Mouse (Mus musculus) hindbrain, embryonic 12.5 days (tissue): Measurements from ENCODE around the gene Sdk1. TPM values are rescaled to one million over a fixed set of nuclear protein-coding genes. Genes with fewer than 3 reads are reported as not detected.

Source experiments
- ATAC-seq: fragments of 200-750 bp; cut with Nextera tagmentation; 2 replicates; pipeline ENCODE4 v1.8.0; 2017; ENCODE audit warnings: moderate TSS enrichment; ENCODE audit not compliant: low FRiP score
- H3K27ac ChIP-seq: fragments of 300-500 bp; sonication (generic); 2 replicates; pipeline ENCODE4 v1.5.1; 2016; ENCODE audit warnings: mild to moderate bottlenecking
- H3K27me3 ChIP-seq: fragments of 300-500 bp; sonication (generic); 2 replicates; pipeline ENCODE4 v1.6.1; 2016; ENCODE audit warnings: mild to moderate bottlenecking
- H3K36me3 ChIP-seq: fragments of 300-500 bp; sonication (generic); 2 replicates; pipeline ENCODE4 v1.6.1; 2016; ENCODE audit warnings: mild to moderate bottlenecking
- H3K4me1 ChIP-seq: fragments of 300-500 bp; sonication (generic); 2 replicates; pipeline ENCODE4 v1.6.1; 2016
- H3K4me2 ChIP-seq: fragments of 300-500 bp; sonication (generic); replicated peaks from 2 replicates; pipeline ENCODE4 v1.6.1; 2016; ENCODE audit warnings: mild to moderate bottlenecking
- H3K4me3 ChIP-seq: fragments of 300-500 bp; sonication (generic); 2 replicates; pipeline ENCODE4 v1.5.1; 2016; ENCODE audit warnings: mild to moderate bottlenecking
- H3K9ac ChIP-seq: fragments of 300-500 bp; sonication (generic); 2 replicates; pipeline ENCODE4 v1.6.1; 2016; ENCODE audit warnings: mild to moderate bottlenecking, moderate library complexity
- H3K9me3 ChIP-seq: fragments of 300-500 bp; sonication (generic); replicated peaks from 2 replicates; pipeline ENCODE4 v1.6.1; 2016; ENCODE audit warnings: mild to moderate bottlenecking
- whole genome bisulfite sequencing: fragments of 180-500 bp; shearing (Covaris S2); methylation state at CpG from one replicate; pipeline ENCODE4 v1.1.7; 2016; 5-methylcytosine and 5-hydroxymethylcytosine counted together
- polyA plus RNA-seq: library from polyadenylated mRNA; unstranded; fragments of >200 nt; fragmentation: Nextera tagmentation; extraction: Ambion mirVana; gene quantifications from 2 replicates; pipeline ENCODE4 v1.2.1, GENCODE M21; 2016

Gene Sdk1
- polyA plus RNA-seq, 1 experiment from 2014 or later = 3.5 TPM

DNA sequence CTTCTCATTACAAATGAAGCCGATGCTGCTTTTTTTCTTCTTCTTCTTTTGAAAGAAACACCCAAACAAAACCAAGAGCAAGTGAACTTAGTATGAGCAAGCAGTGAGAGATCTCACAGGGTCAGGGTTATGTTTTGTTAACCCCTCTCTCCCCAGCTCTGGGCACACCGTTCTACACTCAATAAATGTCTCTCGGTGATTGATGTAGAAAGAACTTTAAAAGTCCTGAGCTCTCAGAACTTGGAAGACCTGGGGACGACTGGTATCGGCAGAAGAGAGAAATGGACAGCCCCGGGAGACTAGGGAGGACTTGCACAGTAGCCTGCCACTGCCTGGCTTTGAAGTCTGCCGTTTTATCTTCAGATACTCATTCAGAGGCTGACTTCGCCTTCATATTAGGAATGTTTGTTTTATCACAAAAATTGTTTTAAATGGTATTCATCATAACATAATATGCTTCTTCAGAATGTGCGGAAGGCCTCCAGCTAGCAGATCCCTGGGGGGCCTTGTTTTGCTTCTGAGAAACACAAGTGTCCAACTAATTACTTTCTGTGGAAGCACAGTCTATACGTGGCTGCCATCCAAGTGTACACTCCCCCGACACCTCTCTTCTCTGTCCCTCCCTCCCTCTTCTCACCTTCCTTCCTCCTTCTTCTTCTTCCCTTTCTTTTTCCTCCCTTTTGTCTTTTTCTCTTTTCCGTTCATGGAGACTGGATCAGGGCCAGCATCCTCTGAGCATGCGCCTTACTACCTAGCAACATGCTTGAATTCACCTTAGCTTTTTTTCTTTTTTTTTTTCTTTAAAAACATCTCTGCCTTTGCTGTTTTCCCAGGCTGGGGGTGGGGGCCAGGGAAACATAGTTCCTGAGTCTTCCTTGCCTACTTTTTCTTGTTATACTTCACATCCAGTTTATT is 283.8 kb downstream of the Sdk1 start:
- 0 out of 2 replicates have a peak, but pooled peaks cover 5% of the 10 kb centered on the region for H3K4me1 ChIP-seq
- no peak for ATAC-seq
- H3K4me3 ChIP-seq = no peak overlapping the region
- no peaks in the 10 kb centered on the region for H3K36me3 ChIP-seq
- no peak overlapping the region for H3K9ac ChIP-seq
- H3K4me2 ChIP-seq = no peak overlapping the region
- no peaks in the 10 kb centered on the region for H3K9me3 ChIP-seq
- H3K27me3 ChIP-seq = no peaks in the 10 kb centered on the region
- no peak overlapping the region for H3K27ac ChIP-seq
- 40% methylated on average over 13 of the region's 13 CpGs for WGBS

DNA sequence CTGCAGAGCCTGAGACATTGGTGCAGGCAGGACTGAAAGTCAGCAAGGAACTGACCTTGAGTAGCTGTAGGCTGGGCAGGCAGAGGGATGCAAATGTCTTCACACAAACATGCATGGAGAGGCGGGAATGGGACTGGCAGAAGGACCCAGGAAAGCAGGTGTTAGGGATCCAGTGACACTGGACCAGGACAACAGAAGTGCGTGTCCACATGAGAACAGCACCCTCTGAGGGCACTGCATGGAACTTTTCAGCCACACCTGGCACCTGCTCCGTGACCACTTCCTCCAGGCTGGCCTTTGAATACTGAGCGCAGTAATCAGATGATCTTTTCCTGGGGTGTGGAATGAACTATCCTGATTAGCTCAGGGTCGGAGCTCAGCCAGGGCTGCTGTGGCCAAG is 298.9 kb downstream of the Sdk1 start:
- Histone ChIP-seq H3K4me1 (peaks cover 19% of the 10 kb centered on the region; the same call in 1 of the 2 replicates), H3K4me3 (no peak overlapping the region), H3K9me3 (no peaks in the 10 kb centered on the region), H3K27me3 (no peaks in the 10 kb centered on the region), H3K36me3 (no peaks in the 10 kb centered on the region), H3K9ac (no peak overlapping the region), H3K4me2 (no peak overlapping the region), H3K27ac (no peak overlapping the region)
- 60% methylated on average over 5 of the region's 5 CpGs for WGBS
- no peak for ATAC-seq

DNA sequence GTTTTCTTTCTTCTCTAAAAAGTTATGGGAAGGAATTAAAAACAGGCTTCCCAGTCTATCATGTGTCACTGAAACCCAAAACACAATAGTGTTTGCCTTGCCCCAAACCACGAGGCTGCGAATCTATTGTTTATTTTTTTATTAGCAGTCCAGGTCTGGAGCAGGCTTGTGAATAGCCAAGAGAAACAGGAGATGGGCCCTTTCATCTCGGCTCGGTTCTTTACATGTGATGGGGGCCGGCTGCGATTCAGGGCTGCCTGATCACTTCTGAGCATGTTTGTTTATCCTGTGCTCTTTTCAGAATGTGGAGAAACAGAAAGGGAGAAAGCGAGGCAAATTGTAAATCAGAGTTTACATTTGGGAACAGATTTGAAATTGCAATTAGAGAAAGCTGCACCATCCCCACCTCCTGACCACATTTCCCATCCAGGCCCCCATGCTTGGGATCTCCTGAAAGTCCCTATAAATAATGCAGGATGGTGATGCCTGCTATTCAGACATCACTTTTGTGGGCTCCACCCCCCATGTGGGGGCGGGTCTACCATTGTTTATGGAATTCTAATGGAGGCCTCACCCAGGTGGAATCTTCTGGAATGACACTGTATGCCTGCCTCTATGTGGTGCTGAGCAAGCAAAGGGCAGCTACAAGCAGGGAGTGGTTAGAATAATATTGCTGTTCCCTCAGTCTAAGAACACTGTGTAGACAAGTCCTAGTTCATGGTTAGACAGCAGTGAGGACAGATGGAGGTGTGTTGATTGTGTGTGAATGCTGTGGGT is 301.8 kb downstream of the Sdk1 start:
- no peaks in the 10 kb centered on the region for H3K36me3 ChIP-seq
- H3K4me2 ChIP-seq = no peak overlapping the region
- H3K4me3 ChIP-seq = no peak overlapping the region
- WGBS = 23% methylated on average over 8 of the region's 8 CpGs
- no peak overlapping the region for H3K9ac ChIP-seq
- ATAC-seq = no peak
- H3K9me3 ChIP-seq = no peaks in the 10 kb centered on the region
- H3K4me1 ChIP-seq = peaks cover 21% of the 10 kb centered on the region
- no peak overlapping the region for H3K27ac ChIP-seq
- no peaks in the 10 kb centered on the region for H3K27me3 ChIP-seq

DNA sequence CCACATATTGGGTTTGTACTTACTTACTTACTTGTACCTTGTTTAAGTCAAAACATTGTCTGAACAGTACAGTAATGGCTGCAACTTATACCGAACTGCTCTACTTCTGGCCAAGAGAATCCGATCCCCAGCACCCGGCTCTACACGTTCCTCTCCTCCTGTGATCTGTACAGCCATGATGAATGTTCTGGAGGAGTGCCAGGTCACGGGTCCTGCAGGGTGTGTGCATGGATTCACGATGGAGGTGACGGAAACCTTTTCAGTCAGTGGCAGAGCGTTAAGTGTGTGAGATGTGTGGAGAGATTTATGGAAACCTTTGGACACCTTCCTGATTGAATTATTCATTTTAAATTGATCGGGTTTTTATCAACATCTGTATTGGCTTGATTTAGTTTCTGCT is 312.2 kb downstream of the Sdk1 start:
- H3K36me3 ChIP-seq = no peaks in the 10 kb centered on the region
- H3K9ac ChIP-seq = no peak overlapping the region
- peaks cover 7% of the 10 kb centered on the region; the same call in 1 of the 2 replicates for H3K4me1 ChIP-seq
- WGBS = 72% methylated on average over 9 of the region's 9 CpGs
- H3K9me3 ChIP-seq = no peaks in the 10 kb centered on the region
- no peak overlapping the region for H3K4me3 ChIP-seq
- no peak overlapping the region for H3K4me2 ChIP-seq
- H3K27me3 ChIP-seq = no peaks in the 10 kb centered on the region
- no peak overlapping the region for H3K27ac ChIP-seq
- ATAC-seq = no peak

DNA sequence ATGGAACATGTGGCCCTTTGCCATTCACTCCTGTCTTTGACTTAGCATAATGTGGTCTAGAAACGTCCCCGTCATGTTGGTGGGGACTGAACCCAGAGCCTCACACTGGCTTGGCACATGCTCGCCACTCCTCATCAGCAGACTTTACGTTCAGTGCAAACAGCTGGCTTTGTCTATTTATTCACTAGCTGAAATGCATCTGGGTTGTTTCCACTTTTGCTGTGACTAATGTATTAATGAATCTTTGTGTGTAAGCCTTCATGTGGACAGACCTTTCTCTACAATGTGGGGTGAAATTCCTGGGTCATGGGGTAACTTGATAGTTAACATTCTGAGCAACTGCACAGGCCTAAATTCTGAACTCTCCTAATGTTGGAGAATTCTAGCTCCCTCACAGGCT is 317.4 kb downstream of the Sdk1 start:
- Histone ChIP-seq H3K27me3 (no peaks in the 10 kb centered on the region), H3K9ac (no peak overlapping the region), H3K9me3 (no peaks in the 10 kb centered on the region), H3K27ac (no peak overlapping the region), H3K4me1 (peaks cover 22% of the 10 kb centered on the region), H3K36me3 (no peaks in the 10 kb centered on the region), H3K4me3 (no peak overlapping the region), H3K4me2 (no peak overlapping the region)
- ATAC-seq = no peak
- WGBS = 42% methylated on average over 4 of the region's 4 CpGs

DNA sequence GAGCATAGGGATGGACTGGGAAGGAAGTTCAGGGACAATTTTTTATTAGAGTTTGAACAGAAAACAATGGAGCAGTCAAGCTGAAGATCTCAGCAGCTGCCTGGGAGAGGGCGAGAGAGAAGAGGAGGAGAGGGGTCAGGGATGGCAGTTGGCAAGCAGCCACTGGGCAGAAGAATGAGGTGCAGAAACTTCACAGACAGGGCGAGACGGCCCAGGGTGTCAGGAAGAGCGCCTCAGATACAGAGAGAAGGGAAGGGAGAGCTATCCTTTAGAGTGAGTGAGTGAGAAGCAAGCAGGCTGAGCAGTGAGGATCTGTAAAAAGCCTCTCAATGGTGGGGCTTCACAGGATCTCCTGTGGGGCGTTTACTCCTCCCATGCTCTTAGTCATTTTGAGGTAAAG is 319.0 kb downstream of the Sdk1 start:
- Histone ChIP-seq H3K27me3 (no peaks in the 10 kb centered on the region), H3K9ac (no peak overlapping the region), H3K4me1 (peaks cover 22% of the 10 kb centered on the region), H3K36me3 (no peaks in the 10 kb centered on the region), H3K27ac (no peak overlapping the region), H3K9me3 (no peaks in the 10 kb centered on the region), H3K4me3 (no peak overlapping the region), H3K4me2 (no peak overlapping the region)
- WGBS = 45% methylated on average over 5 of the region's 5 CpGs
- ATAC-seq = no peak

DNA sequence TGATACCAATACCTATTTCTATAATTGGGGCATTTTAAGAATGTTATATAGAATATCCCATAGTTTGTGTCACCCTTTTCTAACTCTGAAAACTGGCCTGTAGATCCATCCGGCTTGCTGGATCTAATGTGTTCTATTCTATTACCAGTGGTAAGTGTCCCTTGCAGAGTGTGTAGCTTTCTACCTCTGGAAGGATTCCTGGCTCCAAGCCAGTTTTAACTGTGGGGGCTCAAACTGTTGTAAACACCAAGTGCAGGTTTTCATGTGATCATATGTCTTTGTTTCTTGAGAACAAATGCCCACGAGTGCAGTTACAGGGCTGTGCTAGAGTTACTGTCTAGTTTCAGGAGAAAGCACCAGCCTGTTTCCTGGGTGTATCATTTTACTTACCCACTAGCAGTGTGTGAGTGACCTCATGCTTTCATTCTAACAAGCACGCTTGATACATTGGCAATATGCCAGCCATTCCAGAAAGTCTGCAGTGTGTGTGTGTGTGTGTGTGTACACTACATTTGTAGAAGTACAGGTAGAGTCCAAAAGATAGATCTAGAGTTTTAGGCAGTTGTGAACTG is 320.8 kb downstream of the Sdk1 start:
- no peak for ATAC-seq
- Histone ChIP-seq H3K9me3 (no peaks in the 10 kb centered on the region), H3K4me2 (no peak overlapping the region), H3K36me3 (no peaks in the 10 kb centered on the region), H3K27ac (no peak overlapping the region), H3K4me3 (no peak overlapping the region), H3K27me3 (no peaks in the 10 kb centered on the region), H3K9ac (no peak overlapping the region), H3K4me1 (peaks cover 15% of the 10 kb centered on the region)
- WGBS = 62% methylated on average over 3 of the region's 3 CpGs

DNA sequence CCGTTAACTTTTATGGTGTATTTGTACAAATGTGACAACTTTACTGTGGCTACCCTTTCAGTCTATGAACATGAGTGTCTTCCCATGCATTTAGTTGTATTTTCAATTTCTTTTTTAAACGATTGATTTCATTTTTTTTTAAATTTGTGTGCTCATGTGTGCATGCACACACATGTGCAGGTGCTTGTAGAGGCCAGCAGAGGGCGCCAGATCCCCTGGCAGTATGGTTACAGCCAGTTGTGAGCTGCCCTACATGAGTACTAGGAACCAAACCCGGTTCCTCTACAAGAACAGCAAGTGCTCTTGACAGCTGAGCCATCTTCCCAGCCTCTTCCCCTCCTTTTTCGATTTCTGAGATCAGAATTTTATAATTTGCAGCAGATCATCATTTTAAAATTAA is 322.9 kb downstream of the Sdk1 start:
- H3K4me2 ChIP-seq = no peak overlapping the region
- H3K4me3 ChIP-seq = no peak overlapping the region
- no peak overlapping the region for H3K27ac ChIP-seq
- no peak overlapping the region for H3K9ac ChIP-seq
- H3K9me3 ChIP-seq = no peaks in the 10 kb centered on the region
- WGBS = 81% methylated on average over 5 of the region's 5 CpGs
- peaks cover 11% of the 10 kb centered on the region for H3K4me1 ChIP-seq
- ATAC-seq = no peak
- H3K36me3 ChIP-seq = no peaks in the 10 kb centered on the region
- H3K27me3 ChIP-seq = no peaks in the 10 kb centered on the region

DNA sequence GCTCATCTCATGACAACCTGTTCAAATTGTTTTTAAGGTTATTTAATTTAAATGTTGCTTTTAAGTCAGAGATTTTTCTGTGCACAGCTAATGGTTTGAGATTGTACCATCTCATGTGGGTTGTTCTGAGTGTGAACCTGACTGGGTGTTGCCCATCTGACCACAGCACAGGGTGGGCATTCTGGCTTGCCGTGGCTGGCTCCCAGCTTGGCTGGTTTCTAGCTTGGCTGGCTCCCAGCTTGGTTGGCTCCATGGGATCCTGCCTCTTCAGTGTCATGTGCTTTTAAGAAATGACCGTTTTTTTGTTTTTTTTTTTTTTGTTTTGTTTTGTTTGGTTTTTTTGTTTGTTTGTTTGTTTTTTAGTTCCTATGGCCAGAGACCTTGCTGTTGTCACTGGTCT is 326.8 kb downstream of the Sdk1 start:
- ATAC-seq = no peak
- no peak overlapping the region for H3K27ac ChIP-seq
- H3K36me3 ChIP-seq = no peaks in the 10 kb centered on the region
- H3K9me3 ChIP-seq = no peaks in the 10 kb centered on the region
- 81% methylated on average over 2 of the region's 2 CpGs for WGBS
- no peak overlapping the region for H3K9ac ChIP-seq
- H3K4me1 ChIP-seq = no peaks in the 10 kb centered on the region
- H3K4me2 ChIP-seq = no peak overlapping the region
- H3K27me3 ChIP-seq = no peaks in the 10 kb centered on the region
- H3K4me3 ChIP-seq = no peak overlapping the region

DNA sequence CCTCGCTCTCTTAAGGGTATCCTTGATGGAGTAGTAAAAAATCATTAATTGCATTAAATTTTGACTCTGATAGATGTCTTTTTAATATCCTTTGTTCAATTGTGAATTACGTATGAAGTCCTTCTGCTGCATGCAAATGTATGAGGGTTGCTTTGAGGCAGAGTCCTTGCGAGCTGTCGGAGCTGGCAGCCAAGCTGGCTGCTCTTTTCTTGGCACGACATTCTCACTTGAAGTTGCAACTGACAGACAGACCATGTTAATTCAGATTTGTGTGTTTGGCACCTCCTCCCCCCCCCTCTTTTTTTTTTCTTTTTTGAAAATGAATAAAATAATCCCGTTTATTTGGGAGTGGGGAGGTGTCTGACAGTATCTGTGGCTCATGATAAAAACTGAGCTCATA is 329.2 kb downstream of the Sdk1 start:
- Histone ChIP-seq H3K4me1 (peaks cover 5% of the 10 kb centered on the region), H3K4me3 (no peak overlapping the region), H3K36me3 (no peaks in the 10 kb centered on the region), H3K4me2 (no peak overlapping the region), H3K27me3 (no peaks in the 10 kb centered on the region), H3K27ac (no peak overlapping the region), H3K9ac (no peak overlapping the region), H3K9me3 (no peaks in the 10 kb centered on the region)
- ATAC-seq = no peak
- WGBS = 62% methylated on average over 6 of the region's 6 CpGs

DNA sequence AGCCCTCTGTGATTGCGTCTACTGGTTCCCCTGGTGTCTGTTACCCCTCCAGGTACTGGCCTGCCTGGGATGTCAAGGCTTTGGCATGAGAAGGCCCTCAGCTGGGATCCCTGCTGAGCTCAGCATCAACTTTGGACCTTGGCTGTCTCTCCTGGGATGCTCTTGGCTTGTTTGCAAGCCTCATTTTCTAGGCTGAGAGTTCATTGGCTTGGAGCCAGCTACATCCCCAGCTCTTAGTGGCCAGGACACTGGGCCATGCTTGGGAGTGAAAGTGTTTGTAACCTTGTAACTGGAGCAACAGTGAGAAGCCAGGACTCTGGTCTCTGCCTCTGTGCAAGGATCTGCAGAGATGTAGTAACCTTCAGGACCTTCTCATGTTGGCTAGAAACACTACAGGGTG is 333.0 kb downstream of the Sdk1 start:
- Histone ChIP-seq H3K9ac (no peak overlapping the region), H3K27me3 (no peaks in the 10 kb centered on the region), H3K4me2 (no peak overlapping the region), H3K36me3 (no peaks in the 10 kb centered on the region), H3K4me1 (peaks cover 5% of the 10 kb centered on the region), H3K4me3 (no peak overlapping the region), H3K9me3 (no peaks in the 10 kb centered on the region), H3K27ac (no peak overlapping the region)
- ATAC-seq = no peak
- WGBS = 94% methylated on average over 1 of the region's 1 CpGs

DNA sequence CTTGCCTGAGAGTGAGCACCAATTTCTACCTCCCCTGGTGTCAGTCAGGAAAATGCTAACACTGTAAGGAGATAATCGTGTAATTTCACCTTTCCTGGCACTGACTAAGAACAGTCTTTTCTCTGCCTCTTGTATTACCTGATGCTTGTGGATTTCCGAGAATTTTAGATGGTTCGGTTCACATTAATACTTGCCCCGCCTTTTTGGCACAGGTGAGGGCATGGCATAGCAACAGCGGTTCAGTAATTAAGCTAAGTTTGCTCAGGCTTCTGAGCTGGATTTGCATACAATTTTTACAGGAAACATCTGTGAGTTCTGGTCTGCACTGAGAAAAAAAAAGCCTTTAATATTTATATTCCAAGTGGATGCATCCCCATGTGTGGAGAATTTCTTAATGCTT is 350.0 kb downstream of the Sdk1 start:
- no peak for ATAC-seq
- H3K9me3 ChIP-seq = no peaks in the 10 kb centered on the region

More for the DNA sequence above, 350.0 kb downstream of the Sdk1 start:
- WGBS = 94% methylated on average over 5 of the region's 5 CpGs
- H3K4me1 ChIP-seq = no peaks in the 10 kb centered on the region
- no peaks in the 10 kb centered on the region for H3K27me3 ChIP-seq
- no peak overlapping the region for H3K4me2 ChIP-seq
- no peaks in the 10 kb centered on the region for H3K36me3 ChIP-seq
- no peak overlapping the region for H3K9ac ChIP-seq
- no peak overlapping the region for H3K27ac ChIP-seq
- no peak overlapping the region for H3K4me3 ChIP-seq
